8 mouse cellular contexts compared by ENCODE assay signal in genomic region chr9:14512633-14513445, GRCm38 (mm10). TPM values are rescaled to one million over a fixed set of nuclear protein-coding genes. Genes with fewer than 3 reads are reported as not detected.
DNase-seq lines count a peak whose midpoint lies in the region; ATAC-seq lines count a peak whose summit lies in the region.

No protein-coding gene starts in this region.

- no peaks in the 10 kb centered on the region for H3K9me3 ChIP-seq in kidney, embryonic 14.5 days (ENCODE audit: control insufficient read depth, low read length)
- no peaks in the 10 kb centered on the region for H3K9me3 ChIP-seq in neural tube, embryonic 15.5 days (replicated peaks)

- no peaks in the 10 kb centered on the region for H3K27me3 ChIP-seq in kidney, embryonic 14.5 days (ENCODE audit: control insufficient read depth, insufficient read depth, low read length)
- H3K27me3 ChIP-seq in neural tube, embryonic 15.5 days (replicated peaks): no peaks in the 10 kb centered on the region

- DNase-seq in layer of hippocampus, adult 11-12 months (ENCODE audit: low spot score): peak; percentile 29
- no peak for DNase-seq in layer of hippocampus, adult 9-11 months
- peak; percentile 41 for DNase-seq in cerebellum, adult 9-10 months
- peak; percentile 68 for DNase-seq in forelimb bud, embryonic 11.5 days (ENCODE audit: low read depth, low spot score)
- peak; percentile 11 to 34 for DNase-seq in lung, adult 18-20 months
- no peak for DNase-seq in spleen, postnatal 10 days (ENCODE audit: low spot score in 2 of 2)

- H3K4me1 ChIP-seq in kidney, embryonic 14.5 days (ENCODE audit: control insufficient read depth, insufficient read depth, low read length): no peaks in the 10 kb centered on the region
- H3K4me1 ChIP-seq in neural tube, embryonic 15.5 days: no peaks in the 10 kb centered on the region

- ATAC-seq in kidney, embryonic 14.5 days (ENCODE audit: low FRiP score, low TSS enrichment): peak; percentile 71
- ATAC-seq in neural tube, embryonic 15.5 days (ENCODE audit: low FRiP score): peak; percentile 78

- 79% methylated on average over 9 of the region's 9 CpGs for WGBS in kidney, embryonic 14.5 days
- 80% methylated on average over 9 of the region's 9 CpGs for WGBS in neural tube, embryonic 15.5 days

- peaks cover 32% of the 10 kb centered on the region for H3K36me3 ChIP-seq in kidney, embryonic 14.5 days (ENCODE audit: control insufficient read depth, insufficient read depth, low read length)
- H3K36me3 ChIP-seq in neural tube, embryonic 15.5 days: peaks cover 39% of the 10 kb centered on the region

- no peak overlapping the region for H3K9ac ChIP-seq in kidney, embryonic 14.5 days (ENCODE audit: low read depth, low read length)
- no peak overlapping the region for H3K9ac ChIP-seq in neural tube, embryonic 15.5 days (replicated peaks)

- H3K27ac ChIP-seq in kidney, embryonic 14.5 days (ENCODE audit: low read depth, low read length): no peak overlapping the region
- H3K27ac ChIP-seq in neural tube, embryonic 15.5 days (replicated peaks): no peak overlapping the region

- H3K4me3 ChIP-seq in kidney, embryonic 14.5 days (ENCODE audit: low read length): no peak overlapping the region
- H3K4me3 ChIP-seq in neural tube, embryonic 15.5 days (replicated peaks): no peak overlapping the region

- no peak overlapping the region for H3K4me2 ChIP-seq in kidney, embryonic 14.5 days (replicated peaks; ENCODE audit: low read depth, low read length)
- H3K4me2 ChIP-seq in neural tube, embryonic 15.5 days: no peak overlapping the region

RNA-seq across cellular contexts. Expression of gene Cwc15, which starts 12.4 kb away (rescaled TPM):
- 172 and 219 TPM in 2 replicates for polyA plus RNA-seq in kidney, embryonic 14.5 days (2014; fragmentation: Nextera tagmentation; extraction: Ambion mirVana)
- polyA plus RNA-seq in neural tube, embryonic 15.5 days (2015; fragmentation: Nextera tagmentation; extraction: Ambion mirVana): 146 and 154 TPM in 2 replicates

RNA-seq across cellular contexts. Expression of gene Kdm4d, which starts 12.6 kb away (rescaled TPM):
- 0.31 TPM in 2 replicates for polyA plus RNA-seq in kidney, embryonic 14.5 days (2014; fragmentation: Nextera tagmentation; extraction: Ambion mirVana)
- polyA plus RNA-seq in neural tube, embryonic 15.5 days (2015; fragmentation: Nextera tagmentation; extraction: Ambion mirVana): 0.82 and 0.95 TPM in 2 replicates

Comparison
In these comparisons a context has a peak if more than half of its experiments do, and no peak if none do; other contexts are left out.
1. DNase-seq: peak in layer of hippocampus, adult 11-12 months (single experiment), cerebellum, adult 9-10 months (single experiment), forelimb bud, embryonic 11.5 days (single experiment) and lung, adult 18-20 months (2 of 2); none in layer of hippocampus, adult 9-11 months (single experiment) and spleen, postnatal 10 days (0 of 2).